Mouse (Mus musculus): ENCODE measurements around the gene Cntn2. TPM values are rescaled to one million over a fixed set of nuclear protein-coding genes. Genes with fewer than 3 reads are reported as not detected.

The Cntn2 gene
- polyA plus RNA-seq, 1 experiment from 2014 or later = 83.8 TPM

GRCm38 (mm10) chr1:132541824-132542599, 1.0 kb downstream of the Cntn2 start:
- H3K36me3 ChIP-seq = no peaks in the 10 kb centered on the region
- peaks cover 44% of the 10 kb centered on the region for H3K4me1 ChIP-seq
- H3K9me3 ChIP-seq (replicated peaks) = no peaks in the 10 kb centered on the region
- H3K4me2 ChIP-seq (replicated peaks) = peak overlapping the region; percentile 57
- 8% methylated on average over 5 of the region's 5 CpGs for WGBS
- ATAC-seq (ENCODE audit: low FRiP score) = peak; percentile 26
- peak overlapping the region; percentile 43 for H3K4me3 ChIP-seq
- peak overlapping the region; percentile 63 for H3K9ac ChIP-seq
- H3K27ac ChIP-seq = peak overlapping the region; percentile 71
- peaks cover 58% of the 10 kb centered on the region for H3K27me3 ChIP-seq

- H3K4me3 ChIP-seq = peak overlapping the region; percentile 43
- 4% methylated on average over 14 of the region's 14 CpGs for WGBS
- H3K27ac ChIP-seq = peak overlapping the region; percentile 52; the same call in 1 of the 2 replicates
- peaks cover 46% of the 10 kb centered on the region for H3K4me1 ChIP-seq
- H3K9me3 ChIP-seq (replicated peaks) = no peaks in the 10 kb centered on the region
- no peaks in the 10 kb centered on the region for H3K36me3 ChIP-seq
- H3K4me2 ChIP-seq (replicated peaks) = peak overlapping the region; percentile 57
- peak overlapping the region; percentile 63 for H3K9ac ChIP-seq
- H3K27me3 ChIP-seq = peaks cover 58% of the 10 kb centered on the region
- ATAC-seq (ENCODE audit: low FRiP score) = 0 out of 2 replicates have a peak, but pooled peaks have one; percentile 20
These were observed 1.8 kb downstream of the Cntn2 start for GRCm38 (mm10) chr1:132541171-132541823.

GRCm38 (mm10) chr1:132540701-132541100, 2.4 kb downstream of the Cntn2 start:
- Histone ChIP-seq H3K27ac (no peak overlapping the region), H3K4me1 (peaks cover 46% of the 10 kb centered on the region), H3K27me3 (peaks cover 55% of the 10 kb centered on the region), H3K9me3 (replicated peaks) (no peaks in the 10 kb centered on the region), H3K36me3 (no peaks in the 10 kb centered on the region), H3K4me2 (replicated peaks) (peak overlapping the region; percentile 57), H3K4me3 (peak overlapping the region; percentile 43), H3K9ac (0 out of 2 replicates have a peak overlapping the region, but pooled peaks have one; percentile 63)
- 58% methylated on average over 7 of the region's 7 CpGs for WGBS
- ATAC-seq (ENCODE audit: low FRiP score) = no peak

- Histone ChIP-seq H3K4me2 (replicated peaks) (no peak overlapping the region), H3K4me3 (no peak overlapping the region), H3K36me3 (no peaks in the 10 kb centered on the region), H3K27me3 (peaks cover 39% of the 10 kb centered on the region), H3K27ac (no peak overlapping the region), H3K9me3 (replicated peaks) (no peaks in the 10 kb centered on the region), H3K4me1 (peaks cover 61% of the 10 kb centered on the region), H3K9ac (no peak overlapping the region)
- ATAC-seq (ENCODE audit: low FRiP score) = no peak
- WGBS = 79% methylated on average over 5 of the region's 5 CpGs
These were observed 5.3 kb downstream of the Cntn2 start for GRCm38 (mm10) chr1:132537736-132538135.

GRCm38 (mm10) chr1:132536416-132536815, 6.6 kb downstream of the Cntn2 start:
- no peak for ATAC-seq (ENCODE audit: low FRiP score)
- Histone ChIP-seq H3K27me3 (peaks cover 26% of the 10 kb centered on the region), H3K27ac (no peak overlapping the region), H3K4me1 (peaks cover 59% of the 10 kb centered on the region), H3K36me3 (no peaks in the 10 kb centered on the region), H3K4me2 (replicated peaks) (no peak overlapping the region), H3K9me3 (replicated peaks) (no peaks in the 10 kb centered on the region), H3K9ac (no peak overlapping the region), H3K4me3 (no peak overlapping the region)
- 80% methylated on average over 3 of the region's 3 CpGs for WGBS

- no peak for ATAC-seq (ENCODE audit: low FRiP score)
- Histone ChIP-seq H3K9me3 (replicated peaks) (no peaks in the 10 kb centered on the region), H3K27me3 (peaks cover 17% of the 10 kb centered on the region), H3K4me2 (replicated peaks) (no peak overlapping the region), H3K4me1 (peaks cover 59% of the 10 kb centered on the region), H3K36me3 (no peaks in the 10 kb centered on the region), H3K9ac (no peak overlapping the region), H3K4me3 (no peak overlapping the region), H3K27ac (no peak overlapping the region)
- 94% methylated on average over 4 of the region's 4 CpGs for WGBS
These were observed 7.5 kb downstream of the Cntn2 start for GRCm38 (mm10) chr1:132535541-132535940.

GRCm38 (mm10) chr1:132533840-132534239, 9.2 kb downstream of the Cntn2 start:
- Histone ChIP-seq H3K9ac (0 out of 2 replicates have a peak overlapping the region, but pooled peaks have one; percentile 1), H3K4me2 (replicated peaks) (peak overlapping the region; percentile 22; the same call in 1 of the 2 replicates), H3K27me3 (peaks cover 4% of the 10 kb centered on the region), H3K9me3 (replicated peaks) (no peaks in the 10 kb centered on the region), H3K4me1 (peaks cover 60% of the 10 kb centered on the region), H3K4me3 (no peak overlapping the region), H3K36me3 (0 out of 2 replicates have a peak, but pooled peaks cover 4% of the 10 kb centered on the region), H3K27ac (peak overlapping the region; percentile 70)
- 3% methylated on average over 8 of the region's 8 CpGs for WGBS
- ATAC-seq (ENCODE audit: low FRiP score) = peak; percentile 29; the same call in 1 of the 2 replicates

- Histone ChIP-seq H3K4me1 (peaks cover 53% of the 10 kb centered on the region), H3K4me3 (no peak overlapping the region), H3K9me3 (replicated peaks) (no peaks in the 10 kb centered on the region), H3K9ac (no peak overlapping the region), H3K27ac (no peak overlapping the region), H3K27me3 (peaks cover 2% of the 10 kb centered on the region; the same call in 1 of the 2 replicates), H3K4me2 (replicated peaks) (no peak overlapping the region), H3K36me3 (0 out of 2 replicates have a peak, but pooled peaks cover 11% of the 10 kb centered on the region)
- ATAC-seq (ENCODE audit: low FRiP score) = no peak
- 57% methylated on average over 9 of the region's 9 CpGs for WGBS
These were observed 10.5 kb downstream of the Cntn2 start for GRCm38 (mm10) chr1:132532521-132532920.

- Histone ChIP-seq H3K36me3 (0 out of 2 replicates have a peak, but pooled peaks cover 16% of the 10 kb centered on the region), H3K27ac (peak overlapping the region; percentile 73), H3K4me3 (no peak overlapping the region), H3K27me3 (peaks cover 2% of the 10 kb centered on the region; the same call in 1 of the 2 replicates), H3K4me1 (peaks cover 62% of the 10 kb centered on the region), H3K9me3 (replicated peaks) (no peaks in the 10 kb centered on the region), H3K4me2 (replicated peaks) (no peak overlapping the region), H3K9ac (peak overlapping the region; percentile 19; the same call in 1 of the 2 replicates)
- WGBS = 2% methylated on average over 5 of the region's 5 CpGs
- peak; percentile 87 for ATAC-seq (ENCODE audit: low FRiP score)
These were observed 12.3 kb downstream of the Cntn2 start for GRCm38 (mm10) chr1:132530631-132531191.

- Histone ChIP-seq H3K9ac (no peak overlapping the region), H3K4me1 (peaks cover 51% of the 10 kb centered on the region), H3K27me3 (peaks cover 2% of the 10 kb centered on the region; the same call in 1 of the 2 replicates), H3K36me3 (peaks cover 16% of the 10 kb centered on the region; the same call in 1 of the 2 replicates), H3K4me2 (replicated peaks) (no peak overlapping the region), H3K27ac (no peak overlapping the region), H3K4me3 (no peak overlapping the region), H3K9me3 (replicated peaks) (no peaks in the 10 kb centered on the region)
- 88% methylated on average over 19 of the region's 19 CpGs for WGBS
- no peak for ATAC-seq (ENCODE audit: low FRiP score)
These were observed 14.3 kb downstream of the Cntn2 start for GRCm38 (mm10) chr1:132528647-132529334.

GRCm38 (mm10) chr1:132528071-132528470, 15.0 kb downstream of the Cntn2 start:
- no peak for ATAC-seq (ENCODE audit: low FRiP score)
- WGBS = 98% methylated on average over 13 of the region's 13 CpGs
- no peak overlapping the region for H3K4me3 ChIP-seq
- no peak overlapping the region for H3K9ac ChIP-seq
- H3K27ac ChIP-seq = no peak overlapping the region
- H3K27me3 ChIP-seq = peaks cover 2% of the 10 kb centered on the region; the same call in 1 of the 2 replicates
- H3K9me3 ChIP-seq (replicated peaks) = no peaks in the 10 kb centered on the region
- peaks cover 18% of the 10 kb centered on the region; the same call in 1 of the 2 replicates for H3K36me3 ChIP-seq
- peaks cover 49% of the 10 kb centered on the region for H3K4me1 ChIP-seq
- no peak overlapping the region for H3K4me2 ChIP-seq (replicated peaks)
